Mouse (Mus musculus): ENCODE measurements around the gene Klk13.

DNA sequence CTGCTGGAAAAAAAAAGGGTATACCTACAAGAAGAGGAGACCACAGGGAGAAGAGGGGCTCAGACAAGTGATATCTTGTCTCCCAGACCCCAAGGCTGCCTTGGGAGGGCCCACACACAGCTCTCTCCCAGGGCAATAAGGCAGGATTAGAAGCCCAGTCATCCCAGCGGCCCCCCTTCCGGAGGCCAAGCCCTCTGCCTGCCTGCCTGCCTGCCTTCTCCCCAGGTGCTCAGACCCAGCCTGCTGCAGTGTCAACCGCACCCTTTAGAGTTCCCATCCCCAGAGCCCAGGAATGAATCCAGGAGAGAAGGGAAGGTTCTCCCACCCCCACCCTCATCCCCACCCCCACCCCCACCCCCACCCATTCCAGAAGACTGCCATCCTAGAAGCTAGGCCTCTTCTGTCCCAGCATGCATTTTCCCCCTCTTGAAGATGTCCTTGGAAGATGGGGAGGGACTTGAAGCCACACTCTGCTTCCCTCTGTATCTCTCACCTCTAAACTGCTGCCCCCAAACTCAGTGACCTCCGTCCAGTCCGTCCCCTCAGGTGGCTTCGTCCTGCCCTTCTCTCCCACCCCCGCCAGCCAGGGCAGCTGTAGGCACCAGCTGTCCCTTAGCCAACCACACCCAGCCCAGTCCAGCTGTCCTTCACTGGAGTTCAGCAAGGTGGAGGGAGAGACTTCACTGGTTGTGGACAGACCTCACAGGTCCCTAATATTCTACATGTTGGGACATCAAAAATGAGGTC lies 63.1 kb downstream of the Klk13 start:
- TF ChIP-seq CTCF (IDR thresholded peaks at IDR 0.05; ENCODE audit: extremely low read depth, insufficient read depth, insufficient read length, insufficient replicate concordance) = no peak
- TF ChIP-seq POLR2A (IDR thresholded peaks at IDR 0.05; ENCODE audit: low read depth, low read length) = no peak
